Mouse (Mus musculus) heart, embryonic 12.5 days (tissue): Measurements from ENCODE around the gene Camkmt. TPM values are rescaled to one million over a fixed set of nuclear protein-coding genes. Genes with fewer than 3 reads are reported as not detected.

Experiments
- ATAC-seq: fragments of 200-750 bp; cut with Nextera tagmentation; 2 replicates; pipeline ENCODE4 v1.8.0; 2017; ENCODE audit warnings: moderate TSS enrichment, moderate library complexity; ENCODE audit not compliant: insufficient number of reproducible peaks, low FRiP score
- H3K27ac ChIP-seq: fragments of 300-500 bp; sonication (generic); 2 replicates; pipeline ENCODE4 v1.5.1; 2016; ENCODE audit warnings: mild to moderate bottlenecking, moderate library complexity; ENCODE audit not compliant: poor library complexity, severe bottlenecking
- H3K27me3 ChIP-seq: fragments of 300-500 bp; sonication (generic); replicated peaks from 2 replicates; pipeline ENCODE4 v1.6.1; 2016; ENCODE audit warnings: mild to moderate bottlenecking, moderate library complexity
- H3K36me3 ChIP-seq: fragments of 300-500 bp; sonication (generic); 2 replicates; pipeline ENCODE4 v1.6.1; 2016; ENCODE audit warnings: mild to moderate bottlenecking, moderate library complexity
- H3K4me1 ChIP-seq: fragments of 300-500 bp; sonication (generic); replicated peaks from 2 replicates; pipeline ENCODE4 v1.6.1; 2016; ENCODE audit warnings: mild to moderate bottlenecking
- H3K4me2 ChIP-seq: fragments of 300-500 bp; sonication (generic); 2 replicates; pipeline ENCODE4 v1.6.1; 2016; ENCODE audit warnings: mild to moderate bottlenecking, moderate library complexity
- H3K4me3 ChIP-seq: fragments of 300-500 bp; sonication (generic); 2 replicates; pipeline ENCODE4 v1.5.1; 2016; ENCODE audit warnings: mild to moderate bottlenecking
- H3K9ac ChIP-seq: fragments of 300-500 bp; sonication (generic); 2 replicates; pipeline ENCODE4 v1.6.1; 2016; ENCODE audit warnings: mild to moderate bottlenecking, moderate library complexity
- H3K9me3 ChIP-seq: fragments of 300-500 bp; sonication (generic); replicated peaks from 2 replicates; pipeline ENCODE4 v1.6.1; 2016; ENCODE audit warnings: mild to moderate bottlenecking, moderate library complexity
- WGBS: fragments of 180-500 bp; shearing (Covaris S2); methylation state at CpG from one replicate; pipeline ENCODE4 v1.1.7; 2016; 5-methylcytosine and 5-hydroxymethylcytosine counted together
- polyA plus RNA-seq: library from polyadenylated mRNA; unstranded; fragments of >200 nt; fragmentation: Nextera tagmentation; extraction: Ambion mirVana; gene quantifications from 2 replicates; pipeline ENCODE4 v1.2.1, GENCODE M21; 2016

The Camkmt gene
- polyA plus RNA-seq, 1 experiment from 2014 or later, result 6.6 TPM

- Histone ChIP-seq H3K4me2 (no peak overlapping the region), H3K27me3 (no peaks in the 10 kb centered on the region), H3K27ac (no peak overlapping the region), H3K36me3 (no peaks in the 10 kb centered on the region), H3K9ac (no peak overlapping the region), H3K9me3 (no peaks in the 10 kb centered on the region), H3K4me3 (no peak overlapping the region), H3K4me1 (peaks cover 7% of the 10 kb centered on the region)
- WGBS, result 82% methylated on average over 7 of the region's 7 CpGs
- no peak for ATAC-seq
These were observed 303.6 kb downstream of the Camkmt start for GRCm38 (mm10) chr17:85393891-85394321.

GRCm38 (mm10) chr17:85395502-85395901, 305.1 kb downstream of the Camkmt start:
- H3K4me3 ChIP-seq, result no peak overlapping the region
- WGBS, result 47% methylated on average over 5 of the region's 5 CpGs
- no peak overlapping the region for H3K27ac ChIP-seq
- H3K9ac ChIP-seq, result no peak overlapping the region
- H3K4me2 ChIP-seq, result no peak overlapping the region
- H3K36me3 ChIP-seq, result no peaks in the 10 kb centered on the region
- no peaks in the 10 kb centered on the region for H3K9me3 ChIP-seq
- ATAC-seq, result peak; percentile 59; the same call in 1 of the 2 replicates
- H3K4me1 ChIP-seq, result peaks cover 7% of the 10 kb centered on the region
- H3K27me3 ChIP-seq, result no peaks in the 10 kb centered on the region

GRCm38 (mm10) chr17:85400751-85401150, 310.4 kb downstream of the Camkmt start:
- ATAC-seq, result no peak
- Histone ChIP-seq H3K27ac (no peak overlapping the region), H3K4me1 (peaks cover 21% of the 10 kb centered on the region), H3K36me3 (no peaks in the 10 kb centered on the region), H3K27me3 (no peaks in the 10 kb centered on the region), H3K9me3 (no peaks in the 10 kb centered on the region), H3K9ac (no peak overlapping the region), H3K4me3 (no peak overlapping the region), H3K4me2 (no peak overlapping the region)
- WGBS, result 80% methylated on average over 4 of the region's 4 CpGs

DNA sequence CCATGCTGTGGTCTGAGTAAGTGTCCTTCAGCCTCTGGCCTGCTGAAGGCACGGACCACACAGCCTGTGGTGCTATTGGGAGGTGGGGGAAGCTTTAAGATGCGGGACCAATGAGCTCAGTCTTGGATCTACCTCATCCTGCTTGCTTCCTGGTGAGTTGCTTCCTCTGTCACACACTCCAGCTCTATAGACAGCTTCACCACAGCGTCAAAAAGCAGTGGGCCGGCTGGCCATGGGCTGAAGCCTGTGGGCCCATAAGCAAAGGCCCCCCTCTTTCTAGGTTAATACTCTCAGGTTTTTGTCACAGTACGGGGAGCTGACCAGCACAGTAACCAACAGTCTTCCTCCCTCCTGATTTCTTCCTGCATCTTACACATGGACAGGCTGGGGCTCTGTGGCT, 314.8 kb downstream of the Camkmt start:
- ATAC-seq, result no peak
- Histone ChIP-seq H3K4me2 (no peak overlapping the region), H3K27ac (no peak overlapping the region), H3K36me3 (no peaks in the 10 kb centered on the region), H3K4me1 (peaks cover 29% of the 10 kb centered on the region), H3K4me3 (no peak overlapping the region), H3K27me3 (no peaks in the 10 kb centered on the region), H3K9me3 (no peaks in the 10 kb centered on the region; the same call in 1 of the 2 replicates), H3K9ac (no peak overlapping the region)
- WGBS, result 83% methylated on average over 5 of the region's 5 CpGs

GRCm38 (mm10) chr17:85406195-85406594, 315.8 kb downstream of the Camkmt start:
- H3K9me3 ChIP-seq, result peaks cover 10% of the 10 kb centered on the region
- WGBS, result 46% methylated on average over 10 of the region's 10 CpGs
- ATAC-seq, result no peak

GRCm38 (mm10) chr17:85428831-85429230, 338.5 kb downstream of the Camkmt start:
- no peak overlapping the region for H3K27ac ChIP-seq
- no peaks in the 10 kb centered on the region for H3K27me3 ChIP-seq
- WGBS, result 73% methylated on average over 7 of the region's 7 CpGs
- H3K9me3 ChIP-seq, result no peaks in the 10 kb centered on the region
- no peak overlapping the region for H3K4me3 ChIP-seq
- peaks cover 6% of the 10 kb centered on the region for H3K4me1 ChIP-seq
- no peak overlapping the region for H3K4me2 ChIP-seq
- H3K36me3 ChIP-seq, result no peaks in the 10 kb centered on the region
- ATAC-seq, result no peak
- no peak overlapping the region for H3K9ac ChIP-seq

More at GRCm38 (mm10) chr17:85406195-85406594, 315.8 kb downstream of the Camkmt start:
- H3K27me3 ChIP-seq, result no peaks in the 10 kb centered on the region
- no peak overlapping the region for H3K9ac ChIP-seq
- H3K36me3 ChIP-seq, result no peaks in the 10 kb centered on the region
- peaks cover 29% of the 10 kb centered on the region for H3K4me1 ChIP-seq
- no peak overlapping the region for H3K4me3 ChIP-seq
- H3K27ac ChIP-seq, result peak overlapping the region; percentile 21; the same call in 1 of the 2 replicates
- no peak overlapping the region for H3K4me2 ChIP-seq

DNA sequence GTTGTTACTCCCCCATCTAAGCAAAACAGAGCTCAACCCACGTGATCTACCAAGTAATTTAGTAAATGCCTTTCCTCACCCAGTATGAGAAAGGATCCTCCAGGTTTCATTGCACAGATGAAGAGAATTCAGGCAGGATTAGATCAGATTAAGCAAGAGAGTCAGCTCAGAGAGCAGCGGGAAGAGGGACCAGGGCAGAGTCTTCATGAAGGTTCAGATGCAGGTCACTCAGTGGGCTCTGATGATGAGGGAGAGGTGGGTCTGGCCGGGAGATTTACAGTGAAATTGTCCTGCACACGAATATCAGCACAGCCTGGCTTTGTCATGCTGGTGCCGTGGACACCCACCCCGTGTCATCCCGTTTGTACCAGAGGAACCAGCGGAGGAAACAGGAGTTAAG, 342.6 kb downstream of the Camkmt start:
- H3K36me3 ChIP-seq, result no peaks in the 10 kb centered on the region
- 22% methylated on average over 8 of the region's 8 CpGs for WGBS
- ATAC-seq, result no peak
- H3K9me3 ChIP-seq, result no peaks in the 10 kb centered on the region
- no peak overlapping the region for H3K9ac ChIP-seq
- H3K27me3 ChIP-seq, result no peaks in the 10 kb centered on the region
- no peak overlapping the region for H3K4me3 ChIP-seq
- H3K4me2 ChIP-seq, result peak overlapping the region; percentile 42
- H3K27ac ChIP-seq, result no peak overlapping the region
- H3K4me1 ChIP-seq, result peaks cover 10% of the 10 kb centered on the region

- WGBS, result 67% methylated on average over 8 of the region's 8 CpGs
- H3K27me3 ChIP-seq, result peaks cover 6% of the 10 kb centered on the region; the same call in 1 of the 2 replicates
These were observed 352.7 kb downstream of the Camkmt start for GRCm38 (mm10) chr17:85443036-85443435.

GRCm38 (mm10) chr17:85454419-85454983, 364.1 kb downstream of the Camkmt start:
- Histone ChIP-seq H3K4me3 (peak overlapping the region; percentile 34), H3K27me3 (peaks cover 62% of the 10 kb centered on the region), H3K4me1 (peaks cover 12% of the 10 kb centered on the region; the same call in 1 of the 2 replicates), H3K9me3 (no peaks in the 10 kb centered on the region), H3K27ac (no peak overlapping the region), H3K4me2 (peak overlapping the region; percentile 66), H3K9ac (0 out of 2 replicates have a peak overlapping the region, but pooled peaks have one; percentile 13), H3K36me3 (no peaks in the 10 kb centered on the region)
- WGBS, result 1% methylated on average over 23 of the region's 23 CpGs
- ATAC-seq, result no peak

More at GRCm38 (mm10) chr17:85443036-85443435, 352.7 kb downstream of the Camkmt start:
- Histone ChIP-seq H3K27ac (no peak overlapping the region), H3K4me2 (no peak overlapping the region), H3K9ac (no peak overlapping the region), H3K36me3 (no peaks in the 10 kb centered on the region), H3K4me1 (peaks cover 6% of the 10 kb centered on the region; the same call in 1 of the 2 replicates), H3K4me3 (no peak overlapping the region), H3K9me3 (no peaks in the 10 kb centered on the region)
- no peak for ATAC-seq

- Histone ChIP-seq H3K27ac (no peak overlapping the region), H3K27me3 (peaks cover 65% of the 10 kb centered on the region), H3K4me2 (peak overlapping the region; percentile 66), H3K4me3 (peak overlapping the region; percentile 34), H3K36me3 (no peaks in the 10 kb centered on the region), H3K4me1 (peaks cover 12% of the 10 kb centered on the region; the same call in 1 of the 2 replicates), H3K9me3 (no peaks in the 10 kb centered on the region), H3K9ac (no peak overlapping the region)
- ATAC-seq, result no peak
- WGBS, result 2% methylated on average over 16 of the region's 16 CpGs
These were observed 364.7 kb downstream of the Camkmt start for GRCm38 (mm10) chr17:85455063-85455462.

DNA sequence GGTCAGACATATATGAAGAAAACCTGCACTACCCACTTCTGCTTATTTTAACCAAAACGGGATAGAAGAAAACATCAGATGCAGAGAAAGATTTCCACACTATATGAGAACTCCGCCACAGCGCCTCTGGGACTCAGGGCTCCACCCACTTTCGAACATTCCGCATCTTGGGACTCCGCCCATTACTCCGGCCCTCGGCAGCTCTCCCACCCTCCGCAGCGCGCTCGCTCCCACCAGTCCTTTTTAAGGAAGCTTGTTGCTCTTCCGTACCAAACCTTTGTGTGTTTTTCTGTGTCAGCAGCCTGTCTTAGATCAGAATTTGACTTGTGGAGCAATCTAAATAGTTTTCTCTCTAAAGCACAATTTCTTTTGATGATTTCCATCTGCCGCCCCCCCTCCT, 367.7 kb downstream of the Camkmt start:
- Histone ChIP-seq H3K9me3 (no peaks in the 10 kb centered on the region), H3K4me3 (peak overlapping the region; percentile 3; the same call in 1 of the 2 replicates), H3K27me3 (peaks cover 84% of the 10 kb centered on the region), H3K36me3 (no peaks in the 10 kb centered on the region), H3K27ac (no peak overlapping the region), H3K9ac (no peak overlapping the region), H3K4me2 (peak overlapping the region; percentile 41), H3K4me1 (peaks cover 12% of the 10 kb centered on the region; the same call in 1 of the 2 replicates)
- WGBS, result 3% methylated on average over 14 of the region's 14 CpGs
- ATAC-seq, result no peak
